Mouse (Mus musculus) heart, adult 9 months (tissue): ENCODE measurements around the gene Tubb2a.

Experiments used
- DNase-seq, 2 experiments: peaks; one replicate each; pipeline ENCODE4 v3.0.0; 2022; ENCODE audit warnings: low spot score in 2 of 2

Tubb2a gene

GRCm38 (mm10) chr13:34077492-34078271 lies at the start of gene Tubb2a:
Gene Tubb2a, minus strand, starts transcription at chr13:34078007.
- peak; percentile 95 for DNase-seq

GRCm38 (mm10) chr13:34125711-34126110 lies 47.9 kb upstream of the Tubb2a start:
- DNase-seq: peak in 1 of 2 experiments; percentile 54

- no peak for DNase-seq
These were observed 42.7 kb upstream of the Tubb2a start for GRCm38 (mm10) chr13:34120536-34120935.

GRCm38 (mm10) chr13:34119406-34119805 lies 41.6 kb upstream of the Tubb2a start:
- no peak for DNase-seq

DNA sequence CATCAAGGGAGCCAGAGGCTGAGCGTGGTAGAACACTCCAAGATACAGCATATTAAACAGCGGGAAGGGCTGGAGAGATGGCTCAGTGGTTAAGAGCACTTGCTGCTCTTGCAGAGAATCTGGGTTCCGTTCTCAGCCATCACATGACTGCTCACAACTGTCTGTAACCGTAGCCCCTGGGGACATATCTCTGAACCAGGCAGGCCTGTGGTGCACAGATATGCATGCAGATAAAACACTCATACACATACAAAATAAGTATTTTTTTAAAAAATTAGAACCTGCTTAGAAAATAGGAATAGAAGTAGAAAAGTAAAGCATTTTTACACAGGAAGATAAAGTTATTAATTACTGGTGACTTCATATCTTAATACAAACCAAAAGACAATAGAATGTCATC lies 41.0 kb upstream of the Tubb2a start:
- DNase-seq: no peak

GRCm38 (mm10) chr13:34116508-34116907 lies 38.7 kb upstream of the Tubb2a start:
- no peak for DNase-seq

DNA sequence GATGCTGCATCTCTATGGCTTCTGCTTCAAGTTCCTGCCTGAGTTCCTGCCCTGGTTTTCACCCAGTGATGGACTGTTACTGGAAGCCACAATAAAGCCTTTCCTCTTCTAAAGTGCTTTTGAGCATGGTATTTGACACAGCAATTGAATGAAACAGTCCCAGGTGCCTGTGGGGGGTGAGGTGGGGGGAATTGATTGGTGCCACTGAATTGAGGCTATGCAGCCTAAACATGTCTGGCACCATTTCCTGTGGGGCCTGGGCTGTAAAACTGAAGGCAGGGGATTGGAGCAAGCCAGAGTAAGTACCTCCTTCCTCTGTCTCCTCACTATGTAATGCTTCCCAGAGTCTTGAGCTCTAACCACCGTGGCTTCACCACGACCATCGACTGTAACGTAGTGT lies 36.8 kb upstream of the Tubb2a start:
- no peak for DNase-seq

- peak in 1 of 2 experiments; percentile 39 for DNase-seq
These were observed 35.3 kb upstream of the Tubb2a start for GRCm38 (mm10) chr13:34113086-34113485.

GRCm38 (mm10) chr13:34112369-34113081 lies 34.7 kb upstream of the Tubb2a start:
- peak in 1 of 2 experiments; percentile 58 for DNase-seq

GRCm38 (mm10) chr13:34111878-34112277 lies 34.1 kb upstream of the Tubb2a start:
- no peak for DNase-seq

DNA sequence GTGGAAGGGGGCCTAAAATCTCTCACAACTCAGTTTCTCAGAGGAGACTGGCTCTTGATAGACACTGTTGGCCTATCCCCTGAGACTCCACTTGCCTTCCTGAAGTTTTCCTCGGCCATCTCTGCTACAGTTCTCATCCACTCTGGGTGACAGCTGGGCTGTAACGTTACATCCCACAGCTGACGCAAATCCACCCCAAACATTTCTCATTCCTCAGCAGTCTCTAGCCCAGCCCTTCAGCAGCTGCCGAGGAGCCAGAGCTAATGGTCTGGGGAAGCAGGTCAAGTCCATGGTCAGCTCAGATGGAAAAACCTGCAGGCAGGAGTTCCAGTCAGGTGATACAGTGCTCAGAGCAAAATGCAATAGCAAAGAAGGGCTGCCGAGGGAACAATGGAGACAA lies 33.2 kb upstream of the Tubb2a start:
- peak in 1 of 2 experiments; percentile 29 for DNase-seq

DNA sequence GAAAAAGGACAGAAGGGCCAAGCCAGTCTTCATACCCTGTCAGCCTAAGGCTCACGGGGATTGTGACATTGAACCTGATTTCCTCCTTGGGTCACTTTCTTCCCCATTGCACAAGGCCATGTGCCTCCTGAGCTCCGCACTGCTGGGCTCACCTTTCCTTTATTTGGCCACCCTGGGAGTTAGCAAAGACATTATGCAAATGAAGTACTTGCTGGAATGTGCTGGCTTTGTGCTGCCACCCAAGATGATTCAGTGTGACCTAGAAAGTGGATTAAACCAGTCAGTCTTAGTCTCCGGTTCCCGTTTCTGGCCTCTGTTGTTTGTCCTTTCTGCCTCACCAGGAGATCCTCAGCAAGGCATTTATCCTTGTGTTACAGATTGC lies 31.9 kb upstream of the Tubb2a start:
- DNase-seq: no peak

DNA sequence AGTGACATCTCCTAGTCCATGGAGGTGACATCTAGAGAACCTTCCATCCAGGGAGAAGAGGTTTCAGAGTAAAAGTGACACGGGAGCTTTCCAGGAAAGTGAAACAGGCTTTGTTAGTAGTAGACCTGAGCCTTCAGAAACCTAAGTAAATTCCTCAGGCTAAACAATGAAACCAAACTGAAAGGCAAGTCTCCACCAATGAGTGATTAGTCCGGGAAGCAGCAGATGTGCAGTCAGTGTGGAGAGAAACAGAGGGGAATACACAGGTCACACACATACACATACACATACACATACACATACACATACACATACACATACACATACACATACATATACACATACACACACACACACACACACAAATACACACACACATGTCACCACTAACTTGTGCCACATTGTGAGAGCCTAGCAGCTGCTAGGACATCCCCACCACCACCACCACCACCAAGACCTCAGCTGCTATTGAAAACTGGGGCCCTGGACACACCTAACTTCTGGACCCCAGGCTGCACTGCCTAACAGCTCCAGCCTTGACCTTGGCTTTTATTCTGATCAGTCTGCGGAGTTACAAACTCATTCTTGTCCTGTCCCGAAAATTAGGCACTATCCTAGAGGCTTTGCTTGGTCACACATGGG lies 31.3 kb upstream of the Tubb2a start:
- DNase-seq: no peak

GRCm38 (mm10) chr13:34106999-34107398 lies 29.2 kb upstream of the Tubb2a start:
- no peak for DNase-seq

DNA sequence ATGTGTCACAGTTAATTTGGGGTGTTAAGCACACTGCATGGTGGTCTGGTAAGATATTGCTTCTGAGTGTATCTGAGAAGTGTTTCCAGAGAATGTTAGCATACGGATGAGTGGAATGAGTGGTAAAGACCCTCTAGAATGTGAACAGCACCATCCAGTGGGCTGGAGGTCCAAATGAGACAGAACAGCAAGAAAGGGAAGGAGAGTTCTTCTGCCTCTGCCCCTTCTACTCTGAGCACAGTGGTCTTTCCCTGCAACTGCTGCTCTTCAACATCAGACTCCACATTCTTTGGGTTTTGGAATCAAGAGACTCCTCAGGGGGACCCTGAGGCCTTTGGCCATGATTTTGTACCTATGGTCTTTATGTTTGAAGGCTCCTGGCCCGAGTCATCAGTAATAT lies 28.4 kb upstream of the Tubb2a start:
- no peak for DNase-seq

GRCm38 (mm10) chr13:34105364-34105763 lies 27.6 kb upstream of the Tubb2a start:
- DNase-seq: peak in 1 of 2 experiments; percentile 28

DNA sequence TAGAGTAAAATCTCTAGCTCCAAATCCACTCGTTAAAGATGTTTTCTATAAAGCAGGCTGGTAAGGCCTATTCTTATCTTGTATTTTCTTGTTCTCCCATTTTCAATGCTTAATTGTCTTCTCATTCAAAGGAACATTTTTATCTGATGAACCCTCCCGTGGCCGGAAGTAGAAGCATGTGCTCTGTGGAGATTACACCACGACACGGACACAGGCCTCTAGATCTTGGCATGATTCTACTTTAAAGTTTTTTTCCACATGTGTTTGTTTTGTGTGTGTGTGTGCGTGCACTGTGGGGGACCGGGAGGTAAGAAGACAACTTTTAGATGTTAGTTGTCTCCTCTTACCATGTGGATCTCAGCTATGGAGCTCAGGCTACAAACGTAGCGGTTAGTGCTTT lies 24.1 kb upstream of the Tubb2a start:
- peak in 1 of 2 experiments; percentile 31 for DNase-seq

GRCm38 (mm10) chr13:34101247-34101646 lies 23.4 kb upstream of the Tubb2a start:
- DNase-seq: no peak

DNA sequence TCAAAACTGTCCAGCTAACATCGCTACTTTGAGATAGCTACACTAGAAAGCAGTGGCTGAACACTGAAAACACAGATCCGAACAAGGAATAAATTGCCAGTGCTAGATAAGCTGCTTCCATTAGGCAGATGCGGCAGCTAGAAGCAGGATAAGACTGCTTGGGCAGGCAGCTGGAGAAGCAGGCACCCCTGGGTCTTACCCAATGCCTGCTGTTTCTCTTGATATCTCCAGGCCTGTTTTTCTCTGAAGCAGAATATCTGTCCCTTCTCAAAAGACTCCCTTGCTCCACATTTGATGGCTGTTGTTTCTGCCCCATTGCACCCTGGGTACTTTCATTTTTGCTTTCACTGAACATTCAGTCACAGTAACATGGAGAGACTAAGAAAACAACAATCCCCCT lies 22.9 kb upstream of the Tubb2a start:
- no peak for DNase-seq

- no peak for DNase-seq
These were observed 19.3 kb upstream of the Tubb2a start for GRCm38 (mm10) chr13:34097086-34097485.

DNA sequence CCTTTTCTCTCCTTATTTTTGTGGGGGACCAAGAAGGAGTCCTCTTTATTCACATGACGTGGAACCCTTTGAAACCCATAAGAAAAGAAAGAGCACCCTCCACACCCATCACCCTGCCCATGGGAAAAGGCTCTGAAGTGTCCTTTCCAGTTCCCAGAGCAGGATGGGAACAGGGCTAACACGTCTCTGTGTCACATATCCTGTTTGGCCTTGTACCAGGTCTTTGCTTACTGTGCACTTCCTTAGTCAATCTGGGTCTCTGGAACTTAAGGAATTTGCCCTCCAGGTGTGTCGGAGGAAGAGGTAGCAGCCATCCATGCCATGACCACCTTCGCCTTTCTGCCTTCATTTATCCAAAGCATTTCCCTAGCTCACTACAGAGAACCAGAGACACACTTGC lies 18.6 kb upstream of the Tubb2a start:
- DNase-seq: peak; percentile 61 to 74

GRCm38 (mm10) chr13:34095542-34096435 lies 18.0 kb upstream of the Tubb2a start:
- DNase-seq: peak; percentile 70 to 75
